Comparison of ENCODE assay signal across 8 mouse cellular contexts in genomic region chr1:133071666-133072381, GRCm38 (mm10). TPM values are rescaled to one million over a fixed set of nuclear protein-coding genes. Genes with fewer than 3 reads are reported as not detected.
DNase-seq lines count a peak whose midpoint lies in the region; ATAC-seq and TF ChIP-seq lines count a peak whose summit lies in the region.
"Had no signal": no experiment of that assay in that cellular context is flagged by ENCODE, and none has a peak within 500 bp of the region (broad histone marks: within the 10 kb centered on the region; RNA-seq: fewer than 3 reads in every experiment).

No protein-coding gene starts in this region.

- no peaks in the 10 kb centered on the region for H3K36me3 ChIP-seq in lung, embryonic 16.5 days (ENCODE audit: control insufficient read depth, insufficient read depth, low read length)
- H3K36me3 ChIP-seq in forebrain, embryonic 13.5 days (ENCODE audit: poor library complexity, severe bottlenecking), result peaks cover 90% of the 10 kb centered on the region
- H3K36me3 ChIP-seq in heart, embryonic 11.5 days (ENCODE audit: control insufficient read depth, insufficient read depth, low read length), result no peaks in the 10 kb centered on the region; the same call in 1 of the 2 replicates

- TF ChIP-seq POLR2A in lung, adult 2 months (IDR thresholded peaks at IDR 0.05; ENCODE audit: borderline replicate concordance, extremely low read depth, low read depth, low read length), result no peak

- no peaks in the 10 kb centered on the region for H3K9me3 ChIP-seq in lung, embryonic 16.5 days (ENCODE audit: control insufficient read depth, low read length)
- H3K9me3 ChIP-seq in forebrain, embryonic 13.5 days (replicated peaks), result no peaks in the 10 kb centered on the region
- H3K9me3 ChIP-seq in heart, embryonic 11.5 days (replicated peaks; ENCODE audit: control insufficient read depth, low read length), result no peaks in the 10 kb centered on the region
- H3K9me3 ChIP-seq: neural tube, embryonic 12.5 days had no signal

- H3K4me3 ChIP-seq in lung, embryonic 16.5 days (ENCODE audit: low read length), result no peak overlapping the region
- H3K4me3 ChIP-seq in lung, adult 2 months (replicated peaks; ENCODE audit: extremely low read depth, low read depth, low read length), result no peak overlapping the region
- no peak overlapping the region for H3K4me3 ChIP-seq in forebrain, embryonic 13.5 days
- no peak overlapping the region for H3K4me3 ChIP-seq in heart, embryonic 11.5 days (ENCODE audit: low read depth, low read length)
- H3K4me3 ChIP-seq: neural tube, embryonic 12.5 days had no signal

- peak overlapping the region; percentile 41 for H3K27ac ChIP-seq in lung, embryonic 16.5 days (ENCODE audit: low read length)
- H3K27ac ChIP-seq in forebrain, embryonic 13.5 days, result peak overlapping the region; percentile 75
- H3K27ac ChIP-seq in heart, embryonic 11.5 days (ENCODE audit: low read depth, low read length), result peak overlapping the region; percentile 81
- H3K27ac ChIP-seq: neural tube, embryonic 12.5 days had no signal

- H3K9ac ChIP-seq in lung, embryonic 16.5 days (ENCODE audit: low read length), result no peak overlapping the region
- H3K9ac ChIP-seq in forebrain, embryonic 13.5 days, result no peak overlapping the region
- H3K9ac ChIP-seq in heart, embryonic 11.5 days (ENCODE audit: low read depth, low read length), result peak overlapping the region; percentile 49; the same call in 1 of the 2 replicates
- H3K9ac ChIP-seq: neural tube, embryonic 12.5 days had no signal

- ATAC-seq in lung, embryonic 16.5 days (ENCODE audit: low read depth), result peak; percentile 29; the same call in 1 of the 2 replicates
- ATAC-seq in forebrain, embryonic 13.5 days, result 0 out of 2 replicates have a peak, but pooled peaks have one; percentile 41
- ATAC-seq in heart, embryonic 11.5 days (replicated peaks; ENCODE audit: insufficient number of reproducible peaks, low FRiP score, low TSS enrichment), result no peak
- no peak for ATAC-seq in erythroblast, adult 5-6 weeks (replicated peaks; ENCODE audit: low FRiP score, poor library complexity, severe bottlenecking)

- intact Hi-C loops in left cerebral cortex, postnatal 36 days (cut with DNase I), result no loop called here

- WGBS in lung, embryonic 16.5 days, result 42% methylated on average over 16 of the region's 16 CpGs
- WGBS in lung, adult 2 months, result 53% methylated on average over 16 of the region's 16 CpGs
- 58% methylated on average over 16 of the region's 16 CpGs for WGBS in forebrain, embryonic 13.5 days
- 62% methylated on average over 16 of the region's 16 CpGs for WGBS in heart, embryonic 11.5 days (ENCODE audit: insufficient replicate concordance)

- peaks cover 41% of the 10 kb centered on the region for H3K4me1 ChIP-seq in lung, embryonic 16.5 days (replicated peaks; ENCODE audit: control insufficient read depth, insufficient read depth, low read length)
- peaks cover 27% of the 10 kb centered on the region for H3K4me1 ChIP-seq in lung, adult 2 months (ENCODE audit: control insufficient read depth, insufficient read depth, low read length)
- peaks cover 54% of the 10 kb centered on the region for H3K4me1 ChIP-seq in forebrain, embryonic 13.5 days
- H3K4me1 ChIP-seq in heart, embryonic 11.5 days (ENCODE audit: control insufficient read depth, insufficient read depth, low read length), result peaks cover 65% of the 10 kb centered on the region

- no peak for TF ChIP-seq CTCF in lung, adult 2 months (IDR thresholded peaks at IDR 0.05; ENCODE audit: insufficient read depth, low read length)

- H3K27me3 ChIP-seq in lung, embryonic 16.5 days (ENCODE audit: control insufficient read depth, insufficient read depth, low read depth, low read length), result no peaks in the 10 kb centered on the region
- no peaks in the 10 kb centered on the region for H3K27me3 ChIP-seq in forebrain, embryonic 13.5 days
- no peaks in the 10 kb centered on the region for H3K27me3 ChIP-seq in heart, embryonic 11.5 days (ENCODE audit: control insufficient read depth, insufficient read depth, low read length)
- H3K27me3 ChIP-seq: neural tube, embryonic 12.5 days had no signal

- H3K4me2 ChIP-seq in lung, embryonic 16.5 days (ENCODE audit: low read depth, low read length), result no peak overlapping the region
- H3K4me2 ChIP-seq in forebrain, embryonic 13.5 days, result no peak overlapping the region
- no peak overlapping the region for H3K4me2 ChIP-seq in heart, embryonic 11.5 days
- H3K4me2 ChIP-seq: neural tube, embryonic 12.5 days had no signal

- DNase-seq in lung, adult 2 months, result no peak
- DNase-seq in left cerebral cortex, postnatal 36 days (ENCODE audit: low spot score in 2 of 2), result peak; percentile 55 to 69
- DNase-seq in adrenal gland, postnatal 4 days (ENCODE audit: low spot score in 2 of 2), result no peak

RNA-seq across cellular contexts. Expression of gene Pik3c2b, which starts 26.4 kb away (rescaled TPM):
- 5.3 and 6.2 TPM in 2 replicates for polyA plus RNA-seq in lung, embryonic 16.5 days (2015; fragmentation: Nextera tagmentation; extraction: Ambion mirVana)
- polyA plus RNA-seq in lung, adult 2 months (2012; rRNA removed), result 10.1 and 11.9 TPM in 2 replicates
- polyA plus RNA-seq in forebrain, embryonic 13.5 days (2015; fragmentation: Nextera tagmentation; extraction: Ambion mirVana), result 15.5 and 15.9 TPM in 2 replicates
- 7.7 and 10.3 TPM in 2 replicates for polyA plus RNA-seq in heart, embryonic 11.5 days (2014; fragmentation: Nextera tagmentation; extraction: Ambion mirVana)
- total RNA-seq in left cerebral cortex, postnatal 36 days (2021), result 10 to 100 TPM; 12.4 to 18.6 TPM
- total RNA-seq in erythroblast, adult 5-6 weeks (2015; ENCODE audit: low replicate concordance), result 0.38 and 0.84 TPM in 2 replicates
- 0.17 and 0.56 TPM in 2 replicates for total RNA-seq in erythroblast, adult 5-6 weeks (2017; ENCODE audit: low replicate concordance)
- 10 to 100 TPM; 11.0 to 11.2 TPM for total RNA-seq in adrenal gland, postnatal 4 days (2021)

RNA-seq across cellular contexts. Expression of gene Mdm4, which starts 41.5 kb away (rescaled TPM):
- 33.3 and 33.4 TPM in 2 replicates for polyA plus RNA-seq in lung, embryonic 16.5 days (2015; fragmentation: Nextera tagmentation; extraction: Ambion mirVana)
- 28.8 and 45.9 TPM in 2 replicates for polyA plus RNA-seq in lung, adult 2 months (2012; rRNA removed)
- 44.8 and 46.3 TPM in 2 replicates for polyA plus RNA-seq in forebrain, embryonic 13.5 days (2015; fragmentation: Nextera tagmentation; extraction: Ambion mirVana)
- polyA plus RNA-seq in heart, embryonic 11.5 days (2014; fragmentation: Nextera tagmentation; extraction: Ambion mirVana), result 34.4 and 41.2 TPM in 2 replicates
- total RNA-seq in left cerebral cortex, postnatal 36 days (2021), result 10 to 100 TPM; 63.2 to 91.1 TPM
- total RNA-seq in erythroblast, adult 5-6 weeks (2015; ENCODE audit: low replicate concordance), result 38.2 and 53.6 TPM in 2 replicates
- 69.9 and 74.2 TPM in 2 replicates for total RNA-seq in erythroblast, adult 5-6 weeks (2017; ENCODE audit: low replicate concordance)
- 100 to 1,000 TPM; 119 to 122 TPM for total RNA-seq in adrenal gland, postnatal 4 days (2021)

RNA-seq across cellular contexts. Expression of gene Ppp1r15b, which starts 59.1 kb away (rescaled TPM):
- polyA plus RNA-seq in lung, embryonic 16.5 days (2015; fragmentation: Nextera tagmentation; extraction: Ambion mirVana), result 39.0 and 42.5 TPM in 2 replicates
- 24.2 and 26.5 TPM in 2 replicates for polyA plus RNA-seq in lung, adult 2 months (2012; rRNA removed)
- 34.8 and 38.6 TPM in 2 replicates for polyA plus RNA-seq in forebrain, embryonic 13.5 days (2015; fragmentation: Nextera tagmentation; extraction: Ambion mirVana)
- polyA plus RNA-seq in heart, embryonic 11.5 days (2014; fragmentation: Nextera tagmentation; extraction: Ambion mirVana), result 33.6 and 40.8 TPM in 2 replicates
- total RNA-seq in left cerebral cortex, postnatal 36 days (2021), result 10 to 100 TPM; 41.7 to 42.4 TPM
- 37.1 and 44.3 TPM in 2 replicates for total RNA-seq in erythroblast, adult 5-6 weeks (2015; ENCODE audit: low replicate concordance)
- 72.2 and 83.8 TPM in 2 replicates for total RNA-seq in erythroblast, adult 5-6 weeks (2017; ENCODE audit: low replicate concordance)
- total RNA-seq in adrenal gland, postnatal 4 days (2021), result 10 to 100 TPM; 71.6 to 75.0 TPM

Comparison
In these comparisons a context has a peak if more than half of its experiments do, and no peak if none do; other contexts are left out.
1. ATAC-seq: peak in lung, embryonic 16.5 days (single experiment) and forebrain, embryonic 13.5 days (single experiment); none in heart, embryonic 11.5 days (single experiment) and erythroblast, adult 5-6 weeks (single experiment).
2. DNase-seq: peak in left cerebral cortex, postnatal 36 days (2 of 2); none in lung, adult 2 months (single experiment) and adrenal gland, postnatal 4 days (0 of 2).
3. Peak in every context shown above with its lines, with median percentiles within 50 percentile points of each other: H3K27ac ChIP-seq.